Mouse (Mus musculus) midbrain, embryonic 15.5 days (tissue): ENCODE data around the gene Dmrt2. TPM values are rescaled to one million over a fixed set of nuclear protein-coding genes. Genes with fewer than 3 reads are reported as not detected.

ENCODE experiments used
- ATAC-seq: fragments of 200-750 bp; cut with Nextera tagmentation; replicated peaks from 2 replicates; pipeline ENCODE4 v1.8.0; 2017; ENCODE audit warnings: moderate TSS enrichment
- H3K27ac ChIP-seq: fragments of 300-500 bp; sonication (generic); 2 replicates; pipeline ENCODE4 v1.5.1; 2015; ENCODE audit warnings: mild to moderate bottlenecking, inconsistent platforms
- H3K27me3 ChIP-seq: fragments of 300-500 bp; sonication (generic); replicated peaks from 2 replicates; pipeline ENCODE4 v1.6.1; 2015; ENCODE audit warnings: inconsistent platforms
- H3K36me3 ChIP-seq: fragments of 300-500 bp; sonication (generic); replicated peaks from 2 replicates; pipeline ENCODE4 v1.6.1; 2015; ENCODE audit warnings: inconsistent platforms
- H3K4me1 ChIP-seq: fragments of 300-500 bp; sonication (generic); 2 replicates; pipeline ENCODE4 v1.6.1; 2015; ENCODE audit warnings: inconsistent platforms
- H3K4me2 ChIP-seq: fragments of 300-500 bp; sonication (generic); 2 replicates; pipeline ENCODE4 v1.6.1; 2015; ENCODE audit warnings: inconsistent platforms, mild to moderate bottlenecking, moderate library complexity
- H3K4me3 ChIP-seq: fragments of 300-500 bp; sonication (generic); 2 replicates; pipeline ENCODE4 v1.5.1; 2015; ENCODE audit warnings: mild to moderate bottlenecking, inconsistent platforms
- H3K9ac ChIP-seq: fragments of 300-500 bp; sonication (generic); 2 replicates; pipeline ENCODE4 v1.6.1; 2015; ENCODE audit warnings: mild to moderate bottlenecking, inconsistent platforms
- H3K9me3 ChIP-seq: fragments of 300-500 bp; sonication (generic); 2 replicates; pipeline ENCODE4 v1.6.1; 2016; ENCODE audit warnings: inconsistent platforms
- WGBS: fragments of 180-500 bp; shearing (Covaris S2); methylation state at CpG from one replicate; pipeline ENCODE4 v1.1.7; 2015; ENCODE audit warnings: mixed read lengths; 5-methylcytosine and 5-hydroxymethylcytosine counted together
- polyA plus RNA-seq: library from polyadenylated mRNA; unstranded; fragments of >200 nt; fragmentation: Nextera tagmentation; extraction: Ambion mirVana; gene quantifications from 2 replicates; pipeline ENCODE4 v1.2.1, GENCODE M21; 2015

Dmrt2 gene
- polyA plus RNA-seq, 1 experiment from 2014 or later: 0.06 TPM

GRCm38 (mm10) chr19:25665486-25666339 lies 6.5 kb upstream of the Dmrt2 start:
- peaks cover 71% of the 10 kb centered on the region for H3K27me3 ChIP-seq
- H3K27ac ChIP-seq: no peak overlapping the region
- peaks cover 5% of the 10 kb centered on the region; the same call in 1 of the 2 replicates for H3K4me1 ChIP-seq
- ATAC-seq: no peak
- WGBS: 2% methylated on average over 31 of the region's 31 CpGs
- H3K4me2 ChIP-seq: no peak overlapping the region
- no peak overlapping the region for H3K9ac ChIP-seq
- H3K9me3 ChIP-seq: no peaks in the 10 kb centered on the region
- no peak overlapping the region for H3K4me3 ChIP-seq
- H3K36me3 ChIP-seq: no peaks in the 10 kb centered on the region

DNA sequence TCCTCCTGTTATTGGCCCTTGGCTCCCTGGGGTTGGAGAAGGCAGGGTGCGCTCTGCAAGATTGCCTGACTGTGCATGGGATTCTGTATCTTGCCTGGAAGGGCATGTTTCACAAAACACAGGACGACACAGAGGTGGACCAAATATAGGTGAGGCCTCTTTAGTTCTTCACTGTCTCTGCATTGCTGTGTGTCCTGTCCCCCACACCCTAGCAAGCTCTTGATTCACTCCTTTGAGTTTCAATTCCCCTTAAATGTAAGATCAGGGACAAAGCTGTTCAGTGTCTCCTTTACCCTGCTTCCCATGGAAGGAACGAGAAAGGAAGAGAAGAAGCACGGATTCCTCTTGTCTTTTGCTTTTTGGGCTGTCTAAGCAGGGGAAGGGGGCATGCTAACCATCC lies 4.4 kb upstream of the Dmrt2 start:
- Histone ChIP-seq H3K9me3 (no peaks in the 10 kb centered on the region), H3K4me2 (no peak overlapping the region), H3K27ac (no peak overlapping the region), H3K9ac (no peak overlapping the region), H3K36me3 (no peaks in the 10 kb centered on the region), H3K4me3 (no peak overlapping the region), H3K4me1 (peaks cover 17% of the 10 kb centered on the region), H3K27me3 (peaks cover 87% of the 10 kb centered on the region)
- WGBS: 17% methylated on average over 4 of the region's 4 CpGs
- no peak for ATAC-seq

- Histone ChIP-seq H3K36me3 (no peaks in the 10 kb centered on the region), H3K9ac (no peak overlapping the region), H3K4me1 (peaks cover 28% of the 10 kb centered on the region), H3K27ac (no peak overlapping the region), H3K27me3 (peaks cover 94% of the 10 kb centered on the region), H3K4me2 (no peak overlapping the region), H3K9me3 (no peaks in the 10 kb centered on the region), H3K4me3 (no peak overlapping the region)
- WGBS: 1% methylated on average over 3 of the region's 3 CpGs
- no peak for ATAC-seq
Measured at GRCm38 (mm10) chr19:25669593-25670248, 2.5 kb upstream of the Dmrt2 start.

DNA sequence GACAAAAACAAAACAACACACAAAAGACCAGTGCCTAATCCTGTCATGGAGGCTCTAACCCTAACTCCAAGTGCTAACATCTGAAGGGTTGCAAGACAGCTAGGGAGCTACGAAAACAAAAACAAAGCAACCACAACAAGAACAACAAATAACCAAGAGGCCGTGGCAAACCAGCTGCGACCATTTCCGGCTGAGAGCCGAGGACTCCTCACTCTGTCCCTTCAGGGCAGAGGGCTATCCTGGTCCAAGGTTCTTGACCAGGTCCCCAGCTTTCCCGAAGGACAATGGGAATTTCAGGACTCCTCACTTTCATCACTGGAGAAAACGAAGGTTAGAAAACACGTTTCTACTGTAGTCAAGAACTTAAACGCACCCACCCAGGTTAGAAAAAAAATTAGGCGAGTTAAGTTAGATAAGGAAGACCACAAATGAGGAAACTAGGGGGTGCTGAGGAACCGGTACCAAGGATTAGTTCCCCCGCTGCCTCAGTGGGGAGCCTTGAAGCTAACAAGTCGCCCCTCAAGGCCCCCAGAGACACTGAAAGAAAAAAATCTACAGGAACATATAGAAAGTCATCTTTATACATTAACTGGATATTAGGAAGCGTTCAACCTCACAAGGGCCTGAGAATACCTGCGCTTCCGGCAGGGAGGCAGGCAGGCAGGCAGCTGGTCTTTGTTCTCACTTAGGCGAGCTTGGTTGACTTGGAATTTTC lies 1.5 kb upstream of the Dmrt2 start:
- peaks cover 27% of the 10 kb centered on the region for H3K4me1 ChIP-seq
- H3K4me2 ChIP-seq: no peak overlapping the region
- no peak overlapping the region for H3K27ac ChIP-seq
- no peak for ATAC-seq
- H3K4me3 ChIP-seq: no peak overlapping the region
- under 1% methylated on average over 17 of the region's 17 CpGs for WGBS
- H3K36me3 ChIP-seq: no peaks in the 10 kb centered on the region
- no peak overlapping the region for H3K9ac ChIP-seq
- H3K9me3 ChIP-seq: no peaks in the 10 kb centered on the region
- H3K27me3 ChIP-seq: peaks cover 93% of the 10 kb centered on the region

DNA sequence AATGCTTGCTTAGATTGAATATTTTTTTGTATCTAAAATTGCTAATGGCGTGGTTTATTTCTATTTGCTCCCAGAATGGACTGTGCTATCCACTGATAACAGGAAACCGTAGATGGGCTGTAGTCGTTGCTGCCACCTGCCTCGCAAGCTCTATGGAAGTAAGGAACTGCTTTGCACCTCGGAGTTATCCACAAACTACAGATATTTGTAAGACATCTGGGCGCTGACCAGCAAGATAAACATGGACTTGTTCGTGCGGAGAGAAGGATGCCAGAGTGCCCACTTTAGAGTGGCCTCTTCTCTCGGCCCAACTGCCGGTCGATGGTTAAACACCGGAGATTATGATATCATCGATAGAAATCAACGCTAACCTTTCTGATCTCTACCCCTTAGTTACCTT lies 530 bp upstream of the Dmrt2 start:
- no peak; the same call in 1 of the 2 replicates for ATAC-seq
- H3K9ac ChIP-seq: no peak overlapping the region
- H3K9me3 ChIP-seq: no peaks in the 10 kb centered on the region
- WGBS: under 1% methylated on average over 14 of the region's 14 CpGs
- H3K27me3 ChIP-seq: peaks cover 94% of the 10 kb centered on the region
- peak overlapping the region; percentile 59 for H3K4me2 ChIP-seq
- H3K4me3 ChIP-seq: peak overlapping the region; percentile 33
- no peaks in the 10 kb centered on the region for H3K36me3 ChIP-seq
- H3K27ac ChIP-seq: no peak overlapping the region
- peaks cover 24% of the 10 kb centered on the region for H3K4me1 ChIP-seq

GRCm38 (mm10) chr19:25673224-25674055 lies 1.2 kb downstream of the Dmrt2 start:
- peaks cover 91% of the 10 kb centered on the region for H3K27me3 ChIP-seq
- H3K36me3 ChIP-seq: no peaks in the 10 kb centered on the region
- peaks cover 24% of the 10 kb centered on the region for H3K4me1 ChIP-seq
- 0 out of 2 replicates have a peak, but pooled peaks have one; percentile 50 for ATAC-seq
- no peaks in the 10 kb centered on the region for H3K9me3 ChIP-seq
- WGBS: under 1% methylated on average over 66 of the region's 66 CpGs
- H3K4me2 ChIP-seq: peak overlapping the region; percentile 56
- H3K27ac ChIP-seq: no peak overlapping the region
- no peak overlapping the region for H3K9ac ChIP-seq
- peak overlapping the region; percentile 32 for H3K4me3 ChIP-seq

DNA sequence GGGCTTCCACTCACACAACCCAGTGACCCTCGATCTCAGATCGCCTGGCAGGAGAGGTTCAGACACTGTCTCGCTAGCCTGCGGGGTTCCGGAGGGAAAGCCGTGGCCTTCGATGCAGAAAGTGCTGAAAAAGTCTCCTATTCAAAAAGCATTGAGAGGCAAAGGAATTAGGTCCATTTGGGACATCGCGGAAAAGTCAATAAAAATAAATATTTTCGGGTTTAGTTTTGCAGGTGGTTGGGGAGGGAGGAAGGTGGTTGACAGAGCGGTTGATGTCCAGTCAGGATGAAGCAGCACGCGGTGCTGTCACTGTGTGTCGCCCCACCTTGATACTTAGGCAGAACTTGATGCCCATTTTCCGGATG lies 1.8 kb downstream of the Dmrt2 start:
- no peak overlapping the region for H3K27ac ChIP-seq
- peaks cover 24% of the 10 kb centered on the region for H3K4me1 ChIP-seq
- no peaks in the 10 kb centered on the region for H3K9me3 ChIP-seq
- 2% methylated on average over 15 of the region's 15 CpGs for WGBS
- peaks cover 88% of the 10 kb centered on the region for H3K27me3 ChIP-seq
- no peak for ATAC-seq
- H3K9ac ChIP-seq: no peak overlapping the region
- H3K4me3 ChIP-seq: peak overlapping the region; percentile 32
- peak overlapping the region; percentile 56 for H3K4me2 ChIP-seq
- no peaks in the 10 kb centered on the region for H3K36me3 ChIP-seq

GRCm38 (mm10) chr19:25674744-25675143 lies 2.5 kb downstream of the Dmrt2 start:
- Histone ChIP-seq H3K4me1 (peaks cover 24% of the 10 kb centered on the region), H3K27me3 (peaks cover 85% of the 10 kb centered on the region), H3K9ac (no peak overlapping the region), H3K4me2 (no peak overlapping the region), H3K4me3 (no peak overlapping the region), H3K36me3 (no peaks in the 10 kb centered on the region), H3K9me3 (no peaks in the 10 kb centered on the region), H3K27ac (no peak overlapping the region)
- WGBS: 3% methylated on average over 8 of the region's 8 CpGs
- ATAC-seq: no peak

GRCm38 (mm10) chr19:25675866-25676440 lies 3.7 kb downstream of the Dmrt2 start:
- ATAC-seq: no peak
- H3K27me3 ChIP-seq: peaks cover 82% of the 10 kb centered on the region
- H3K9ac ChIP-seq: no peak overlapping the region
- no peak overlapping the region for H3K4me3 ChIP-seq
- H3K36me3 ChIP-seq: no peaks in the 10 kb centered on the region
- peaks cover 24% of the 10 kb centered on the region for H3K4me1 ChIP-seq
- no peak overlapping the region for H3K27ac ChIP-seq
- no peak overlapping the region for H3K4me2 ChIP-seq
- H3K9me3 ChIP-seq: no peaks in the 10 kb centered on the region
- 12% methylated on average over 9 of the region's 9 CpGs for WGBS

DNA sequence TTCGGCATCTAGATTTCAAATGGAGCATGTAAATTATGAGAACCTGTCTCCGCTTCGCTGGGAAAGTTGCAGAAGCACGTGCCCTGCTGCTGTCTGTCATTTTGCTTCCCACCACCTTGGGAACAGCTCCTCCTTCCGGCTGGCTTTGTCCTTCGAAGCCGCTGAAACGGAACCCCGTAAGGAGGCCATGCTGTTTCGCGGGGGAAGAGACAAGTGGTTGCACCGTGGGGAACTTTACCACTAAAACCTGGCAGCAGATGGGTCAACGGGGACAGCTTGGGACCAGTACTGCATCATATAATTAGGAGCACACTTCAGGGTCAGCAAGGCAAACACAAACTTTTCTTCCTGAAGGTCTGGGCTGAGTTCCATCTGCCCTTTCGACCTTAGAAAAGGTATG lies 26.6 kb downstream of the Dmrt2 start:
- no peak overlapping the region for H3K4me2 ChIP-seq
- H3K4me1 ChIP-seq: no peaks in the 10 kb centered on the region
- no peak for ATAC-seq
- no peaks in the 10 kb centered on the region for H3K36me3 ChIP-seq
- no peak overlapping the region for H3K4me3 ChIP-seq
- no peaks in the 10 kb centered on the region for H3K27me3 ChIP-seq
- WGBS: 75% methylated on average over 14 of the region's 14 CpGs
- no peak overlapping the region for H3K9ac ChIP-seq
- H3K27ac ChIP-seq: no peak overlapping the region
- H3K9me3 ChIP-seq: no peaks in the 10 kb centered on the region

GRCm38 (mm10) chr19:25713382-25713781 lies 41.2 kb downstream of the Dmrt2 start:
- WGBS: 13% methylated on average over 8 of the region's 8 CpGs
- no peak overlapping the region for H3K27ac ChIP-seq
- H3K9me3 ChIP-seq: no peaks in the 10 kb centered on the region
- no peak overlapping the region for H3K9ac ChIP-seq
- H3K4me2 ChIP-seq: no peak overlapping the region
- peak; percentile 86 for ATAC-seq
- H3K4me3 ChIP-seq: no peak overlapping the region
- no peaks in the 10 kb centered on the region for H3K27me3 ChIP-seq
- H3K36me3 ChIP-seq: no peaks in the 10 kb centered on the region
- H3K4me1 ChIP-seq: no peaks in the 10 kb centered on the region
